Mouse (Mus musculus): ENCODE measurements at regions not wholly inside any gene's neighbourhood (a gene's known extent, or its start where the extent isn't known, plus 50 kb on each side); places are given as distances from the start of the nearest gene placed in this dataset.
A peak's percentile ranks its signal among the peaks of the same experiment; 100 is the strongest.
"Not testable (repeated sequence)": the region's sequence is repeated elsewhere in the genome, so short reads cannot be mapped to it uniquely, and the experiment has no call there.

GRCm38 (mm10) chr5:16937840-16938239 is 146.2 kb downstream of the Gm28710 start:
- peak; percentile 52 for DNase-seq (ENCODE audit: low spot score)

- DNase-seq (ENCODE audit: low spot score) = no peak
Measured at GRCm38 (mm10) chr5:16947430-16947829, 155.8 kb downstream of the Gm28710 start.

- no peak for DNase-seq (ENCODE audit: low spot score)
Measured at GRCm38 (mm10) chr5:16967735-16968134, 176.1 kb downstream of the Gm28710 start.

DNA sequence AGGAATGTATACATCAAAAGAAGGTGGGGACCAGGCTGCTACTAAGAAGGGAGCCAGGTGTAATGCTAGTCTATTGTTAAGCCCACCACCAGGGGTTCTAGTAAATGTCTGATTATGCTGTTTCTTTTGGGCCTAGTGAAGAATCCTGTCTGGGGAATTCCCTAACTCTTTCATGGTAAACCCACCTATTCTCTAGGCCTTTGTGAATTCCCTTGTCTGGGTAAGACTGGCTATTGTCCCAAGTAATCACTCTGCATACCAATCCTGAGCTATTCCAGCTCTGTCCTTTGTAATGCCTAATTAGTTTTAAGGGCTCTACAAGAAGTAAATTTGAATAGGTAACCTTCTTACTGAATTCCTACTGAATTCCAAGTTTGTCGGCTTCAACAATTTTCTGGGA is 177.2 kb downstream of the Gm28710 start:
- not testable (repeated sequence) for DNase-seq (ENCODE audit: low spot score)

DNA sequence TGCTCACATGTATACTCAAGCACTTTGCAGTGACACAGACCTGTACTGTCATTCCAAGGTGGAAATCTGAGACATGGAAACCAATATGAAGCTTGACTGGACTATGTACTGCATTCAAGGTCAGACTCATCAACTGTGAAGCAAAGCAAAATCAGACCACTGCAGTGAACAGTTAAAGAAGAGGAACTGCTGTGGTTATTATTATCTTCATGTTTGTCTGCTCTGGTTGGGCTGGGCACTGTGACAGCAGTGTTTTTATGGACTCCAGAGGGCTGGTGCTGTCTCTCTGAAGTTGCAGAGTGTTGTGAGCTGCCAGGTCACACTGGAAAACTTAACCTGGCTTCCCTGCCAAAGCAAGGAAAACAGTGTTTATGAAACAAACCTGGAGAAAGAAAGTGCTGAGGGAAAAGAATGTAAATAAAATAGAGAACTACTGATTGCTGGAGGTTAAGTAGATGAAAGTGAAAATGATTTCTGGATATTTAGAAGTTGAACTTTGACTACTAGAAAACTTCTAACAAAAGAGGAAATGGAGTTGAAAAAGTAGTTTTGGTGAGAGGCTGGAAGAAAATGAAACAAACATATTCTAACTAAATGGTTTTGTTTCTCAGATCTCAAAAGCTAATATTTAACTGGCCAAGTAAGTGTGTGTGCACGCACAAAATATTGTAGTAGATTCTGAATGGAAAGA is 181.7 kb downstream of the Gm28710 start:
- no peak for DNase-seq (ENCODE audit: low spot score)

- DNase-seq (ENCODE audit: low spot score) = peak; percentile 20
Measured at GRCm38 (mm10) chr5:16976006-16976405, 184.4 kb downstream of the Gm28710 start.

- no peak for DNase-seq (ENCODE audit: low spot score)
Measured at GRCm38 (mm10) chr5:16984877-16985276, 193.3 kb downstream of the Gm28710 start.

GRCm38 (mm10) chr5:16991518-16991917 is 199.9 kb downstream of the Gm28710 start:
- DNase-seq (ENCODE audit: low spot score) = no peak

DNA sequence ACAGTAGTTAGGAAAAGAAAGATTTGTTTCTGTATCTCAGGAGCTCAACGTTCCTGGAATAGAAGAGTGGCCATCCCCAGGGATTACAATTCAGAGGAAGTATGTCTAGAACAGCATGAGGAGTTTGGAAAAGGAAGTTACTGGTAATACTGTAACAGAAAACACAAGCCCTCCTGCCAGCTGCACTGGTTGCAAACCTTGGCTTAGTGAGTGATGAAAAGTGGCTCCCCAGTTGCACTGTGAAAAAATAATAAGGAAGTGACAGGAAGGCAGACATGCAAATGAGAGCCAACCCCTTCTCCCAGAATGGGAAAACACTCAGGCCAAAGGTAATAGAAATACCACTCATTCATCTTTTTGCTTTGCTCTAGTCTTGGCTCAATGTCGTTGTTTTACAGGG is 207.6 kb downstream of the Gm28710 start:
- DNase-seq (ENCODE audit: low spot score) = no peak

- DNase-seq (ENCODE audit: low spot score) = no peak
Measured at GRCm38 (mm10) chr5:17006807-17007522, 215.4 kb downstream of the Gm28710 start.

- DNase-seq (ENCODE audit: low spot score) = no peak
Measured at GRCm38 (mm10) chr5:17021636-17022035, 230.0 kb downstream of the Gm28710 start.

- no peak for DNase-seq (ENCODE audit: low spot score)
Measured at GRCm38 (mm10) chr5:17053935-17054334, 262.3 kb downstream of the Gm28710 start.

GRCm38 (mm10) chr5:17064565-17064964 is 273.0 kb downstream of the Gm28710 start:
- no peak for DNase-seq (ENCODE audit: low spot score)

GRCm38 (mm10) chr5:17080405-17080804 is 288.8 kb downstream of the Gm28710 start:
- DNase-seq (ENCODE audit: low spot score) = no peak

- DNase-seq (ENCODE audit: low spot score) = no peak
Measured at GRCm38 (mm10) chr5:17111556-17111955, 261.4 kb upstream of the Speer4f2 start.

DNA sequence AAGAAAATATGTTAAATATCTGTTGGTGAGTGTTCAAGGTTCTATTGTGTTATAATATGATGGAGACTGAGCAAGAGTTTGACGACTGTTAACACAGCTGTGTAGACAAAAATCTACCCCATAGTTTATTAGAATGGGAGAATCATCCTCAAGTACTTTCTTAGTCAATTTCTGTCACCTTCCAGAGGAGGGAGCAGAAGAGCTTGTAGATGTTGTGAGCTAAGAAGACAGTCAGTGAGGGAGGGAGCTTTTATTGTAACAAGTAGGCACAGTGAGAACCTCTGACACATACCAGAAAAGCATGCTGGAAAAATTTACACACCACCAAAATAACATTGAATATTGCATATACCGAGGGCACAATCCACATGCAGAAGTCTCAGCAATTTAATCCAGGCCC is 261.0 kb upstream of the Speer4f2 start:
- DNase-seq (ENCODE audit: low spot score) = no peak

GRCm38 (mm10) chr5:17115035-17115434 is 257.9 kb upstream of the Speer4f2 start:
- peak; percentile 15 for DNase-seq (ENCODE audit: low spot score)

GRCm38 (mm10) chr5:17116072-17116471 is 256.9 kb upstream of the Speer4f2 start:
- DNase-seq (ENCODE audit: low spot score) = no peak

GRCm38 (mm10) chr5:17125240-17125639 is 247.7 kb upstream of the Speer4f2 start:
- no peak for DNase-seq (ENCODE audit: low spot score)

DNA sequence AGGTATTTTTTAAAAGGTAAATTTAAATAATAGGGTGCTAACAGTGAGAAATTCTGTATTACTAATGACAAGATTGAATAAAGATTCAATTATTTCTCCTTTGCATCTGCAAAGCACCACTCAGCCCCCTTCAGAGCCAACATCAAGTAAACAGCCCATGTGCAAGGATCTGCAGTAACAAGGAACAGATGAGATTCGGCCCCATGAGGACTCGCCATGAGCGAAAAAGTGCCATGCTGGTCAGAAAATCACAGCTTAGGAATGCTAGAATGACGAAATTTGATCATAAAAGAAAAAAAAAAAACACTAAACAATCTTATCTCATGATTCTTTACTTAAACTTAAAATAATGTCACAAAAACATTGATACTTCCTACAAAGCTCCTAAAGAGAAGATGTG is 245.5 kb upstream of the Speer4f2 start:
- DNase-seq (ENCODE audit: low spot score) = no peak

GRCm38 (mm10) chr5:17135489-17135888 is 237.5 kb upstream of the Speer4f2 start:
- DNase-seq (ENCODE audit: low spot score) = no peak

GRCm38 (mm10) chr5:17141555-17141954 is 231.4 kb upstream of the Speer4f2 start:
- no peak for DNase-seq (ENCODE audit: low spot score)

DNA sequence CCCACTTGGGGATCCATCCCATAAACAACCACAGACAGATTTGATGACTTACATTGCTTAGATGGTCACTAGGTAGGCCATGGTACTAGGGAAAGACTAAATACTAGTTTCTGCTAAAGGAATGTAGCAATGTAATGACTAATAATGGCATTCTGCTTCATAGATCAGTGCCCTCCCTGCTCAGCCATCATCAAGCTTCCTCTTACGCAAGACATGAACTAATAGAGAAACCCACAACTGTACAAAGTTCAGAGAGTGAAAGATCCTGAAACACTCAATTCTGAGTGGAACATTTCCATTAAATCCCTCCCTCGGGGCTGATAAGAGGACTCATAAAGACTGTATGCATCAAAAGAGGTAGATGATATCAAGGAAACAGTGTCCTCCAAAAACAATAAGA is 198.4 kb upstream of the Speer4f2 start:
- DNase-seq (ENCODE audit: low spot score) = no peak

- no peak for DNase-seq (ENCODE audit: low spot score)
Measured at GRCm38 (mm10) chr5:17176771-17177170, 196.2 kb upstream of the Speer4f2 start.

All from layer of hippocampus, adult 9-10 months (tissue).